Mouse (Mus musculus): Measurements from ENCODE around the gene Polr2b. TPM values are rescaled to one million over a fixed set of nuclear protein-coding genes. Genes with fewer than 3 reads are reported as not detected.

The Polr2b gene
- polyA plus RNA-seq, 1 experiment from 2014 or later, result 67.9 TPM

DNA sequence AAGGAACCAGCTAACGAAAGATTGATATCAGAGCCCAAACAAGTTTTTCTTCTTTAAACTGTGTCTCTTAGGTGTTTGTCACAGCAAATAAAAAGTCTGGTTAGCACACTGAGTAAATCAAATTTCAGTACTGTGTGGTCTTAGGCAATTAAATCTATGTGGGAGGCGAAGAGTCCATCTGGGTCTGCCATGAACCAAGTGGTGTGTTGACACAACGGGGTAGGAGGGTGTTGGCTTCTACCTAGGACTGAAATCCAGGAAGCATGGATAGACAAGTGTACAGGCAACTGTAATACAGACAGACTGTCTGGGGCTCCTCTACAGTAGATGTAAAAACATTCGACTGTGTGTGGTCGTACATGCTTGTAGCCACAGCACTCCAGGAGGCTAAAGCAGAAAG is 59.4 kb downstream of the Polr2b start:
- Histone ChIP-seq H3K4me1 (peaks cover 41% of the 10 kb centered on the region), H3K27me3 (no peaks in the 10 kb centered on the region), H3K9ac (no peak overlapping the region), H3K36me3 (no peaks in the 10 kb centered on the region), H3K27ac (no peak overlapping the region), H3K4me2 (replicated peaks) (no peak overlapping the region), H3K4me3 (no peak overlapping the region), H3K9me3 (no peaks in the 10 kb centered on the region)
- peak; percentile 49; the same call in 1 of the 2 replicates for ATAC-seq (ENCODE audit: low FRiP score, low read depth)
- WGBS, result 53% methylated on average over 5 of the region's 5 CpGs

DNA sequence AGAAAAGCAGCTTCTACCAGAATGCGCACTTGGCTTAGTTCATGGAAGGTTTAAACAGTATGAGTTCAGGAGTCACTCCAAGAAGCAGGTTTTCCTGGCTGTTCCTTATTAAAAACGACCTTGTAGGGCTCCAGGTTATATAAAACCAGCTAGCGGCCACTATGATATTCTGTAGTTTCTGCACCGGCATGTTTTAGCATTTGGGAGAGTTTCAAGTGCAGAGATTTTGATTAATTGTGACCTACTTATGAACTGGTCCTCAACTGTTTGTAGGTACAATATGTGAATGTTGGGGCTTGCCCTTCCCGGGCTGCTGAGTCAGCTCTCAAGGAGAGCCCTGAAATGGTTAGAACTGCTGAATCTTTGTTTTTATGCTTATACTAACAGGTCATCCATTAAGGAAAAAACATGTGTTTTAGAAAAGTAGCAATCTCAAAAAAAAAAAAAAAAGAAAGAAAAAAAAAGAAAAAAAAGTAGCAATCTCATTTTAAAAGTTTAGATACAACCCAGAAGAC is 60.5 kb downstream of the Polr2b start:
- Histone ChIP-seq H3K4me2 (replicated peaks) (no peak overlapping the region), H3K27ac (peak overlapping the region; percentile 0; the same call in 1 of the 2 replicates), H3K9me3 (no peaks in the 10 kb centered on the region), H3K4me1 (peaks cover 37% of the 10 kb centered on the region), H3K9ac (no peak overlapping the region), H3K36me3 (no peaks in the 10 kb centered on the region), H3K27me3 (no peaks in the 10 kb centered on the region), H3K4me3 (no peak overlapping the region)
- ATAC-seq (ENCODE audit: low FRiP score, low read depth), result no peak
- WGBS, result 60% methylated on average over 5 of the region's 5 CpGs

DNA sequence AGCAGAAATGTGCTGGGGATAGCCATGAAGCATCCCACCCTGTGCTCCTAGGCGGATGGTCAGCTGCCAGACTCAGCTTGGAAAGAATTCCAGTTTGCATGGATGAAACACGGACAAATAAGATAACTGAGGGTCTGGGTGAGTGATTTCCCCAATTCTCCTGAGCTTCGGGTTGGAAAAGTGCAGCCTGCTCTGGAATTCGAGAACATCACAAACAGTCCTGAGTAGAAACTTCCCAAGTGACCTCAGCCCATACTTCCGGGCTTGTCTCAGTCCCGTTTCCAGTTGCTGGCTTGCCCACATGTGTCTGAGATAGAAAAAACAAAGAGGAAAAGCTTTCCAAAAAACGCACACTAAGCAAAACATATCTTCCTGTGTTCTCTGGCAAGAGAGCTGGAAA is 62.3 kb downstream of the Polr2b start:
- Histone ChIP-seq H3K9me3 (no peaks in the 10 kb centered on the region), H3K9ac (no peak overlapping the region), H3K4me1 (peaks cover 28% of the 10 kb centered on the region), H3K4me3 (no peak overlapping the region), H3K27me3 (no peaks in the 10 kb centered on the region), H3K27ac (no peak overlapping the region), H3K4me2 (replicated peaks) (no peak overlapping the region), H3K36me3 (no peaks in the 10 kb centered on the region)
- 81% methylated on average over 7 of the region's 7 CpGs for WGBS
- no peak for ATAC-seq (ENCODE audit: low FRiP score, low read depth)

DNA sequence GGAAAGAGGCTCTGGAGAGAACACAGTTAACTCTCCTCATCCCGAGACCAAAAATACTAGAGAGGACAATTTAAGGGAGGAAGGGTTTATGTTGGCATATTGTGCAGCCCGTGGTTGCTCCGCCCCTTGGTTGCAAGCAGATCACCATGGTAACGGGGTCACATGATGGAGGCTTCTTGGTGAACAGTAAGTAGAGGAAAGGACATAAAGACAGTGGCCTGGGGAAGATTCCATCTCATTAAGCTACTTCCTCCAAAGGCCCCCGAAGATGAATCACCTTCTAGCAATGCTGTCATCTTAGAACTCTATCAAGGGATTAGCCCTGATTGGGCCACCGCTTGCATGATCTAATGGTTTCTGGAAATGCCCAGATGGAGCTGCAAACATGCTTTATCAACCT is 62.8 kb downstream of the Polr2b start:
- Histone ChIP-seq H3K27ac (no peak overlapping the region), H3K27me3 (no peaks in the 10 kb centered on the region), H3K4me3 (no peak overlapping the region), H3K4me2 (replicated peaks) (no peak overlapping the region), H3K9ac (no peak overlapping the region), H3K9me3 (no peaks in the 10 kb centered on the region), H3K36me3 (no peaks in the 10 kb centered on the region), H3K4me1 (peaks cover 23% of the 10 kb centered on the region)
- 75% methylated on average over 6 of the region's 6 CpGs for WGBS
- ATAC-seq (ENCODE audit: low FRiP score, low read depth), result no peak

DNA sequence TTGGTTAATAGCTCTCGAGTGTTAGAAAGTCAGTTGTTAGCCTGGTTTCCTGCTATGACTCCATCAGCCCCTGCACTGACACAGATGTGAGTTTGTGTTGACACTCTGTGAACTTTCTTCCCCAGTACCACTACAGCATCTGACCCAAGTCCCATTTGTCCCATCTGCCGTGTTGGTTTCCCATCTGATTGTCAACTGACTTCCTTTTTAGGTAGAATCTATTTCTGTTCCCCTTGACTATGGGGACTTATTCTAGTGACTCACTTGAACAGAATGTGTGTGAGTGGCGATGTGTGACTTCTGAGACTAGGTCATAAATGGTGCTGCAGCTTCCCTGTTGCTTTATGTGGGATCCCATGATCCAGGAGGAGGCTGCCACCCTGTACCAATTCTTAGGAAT is 65.0 kb downstream of the Polr2b start:
- no peak overlapping the region; the same call in 1 of the 2 replicates for H3K27ac ChIP-seq
- WGBS, result 66% methylated on average over 3 of the region's 3 CpGs

DNA sequence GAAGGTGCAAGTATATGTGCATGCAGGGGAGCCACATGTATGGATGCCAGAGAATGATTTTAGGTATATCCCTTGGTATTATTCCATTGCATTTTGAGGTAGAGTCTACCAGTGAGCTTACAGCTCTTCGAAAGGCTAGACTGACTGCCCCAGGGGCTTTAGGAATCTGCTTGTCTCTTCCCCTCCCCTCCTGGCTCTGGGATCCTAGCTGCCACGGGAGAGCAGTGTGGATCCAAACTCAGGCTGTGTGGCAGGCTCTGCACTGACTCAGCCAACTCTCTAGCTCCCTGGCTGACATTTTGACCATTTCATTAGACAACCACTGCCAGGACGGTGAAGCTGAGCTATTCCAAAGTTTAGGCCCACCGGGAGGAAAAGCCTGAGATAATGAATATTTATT is 65.6 kb downstream of the Polr2b start:
- WGBS, result 54% methylated on average over 4 of the region's 4 CpGs
- Histone ChIP-seq H3K9ac (no peak overlapping the region), H3K36me3 (no peaks in the 10 kb centered on the region), H3K27me3 (no peaks in the 10 kb centered on the region), H3K27ac (no peak overlapping the region), H3K4me3 (no peak overlapping the region), H3K4me1 (peaks cover 7% of the 10 kb centered on the region), H3K4me2 (replicated peaks) (no peak overlapping the region), H3K9me3 (no peaks in the 10 kb centered on the region)
- no peak for ATAC-seq (ENCODE audit: low FRiP score, low read depth)

More for the DNA sequence above, 65.0 kb downstream of the Polr2b start:
- H3K36me3 ChIP-seq, result no peaks in the 10 kb centered on the region
- ATAC-seq (ENCODE audit: low FRiP score, low read depth), result no peak
- no peaks in the 10 kb centered on the region for H3K9me3 ChIP-seq
- no peak overlapping the region for H3K4me3 ChIP-seq
- H3K4me1 ChIP-seq, result peaks cover 12% of the 10 kb centered on the region
- no peak overlapping the region for H3K4me2 ChIP-seq (replicated peaks)
- no peak overlapping the region for H3K9ac ChIP-seq
- no peaks in the 10 kb centered on the region for H3K27me3 ChIP-seq

DNA sequence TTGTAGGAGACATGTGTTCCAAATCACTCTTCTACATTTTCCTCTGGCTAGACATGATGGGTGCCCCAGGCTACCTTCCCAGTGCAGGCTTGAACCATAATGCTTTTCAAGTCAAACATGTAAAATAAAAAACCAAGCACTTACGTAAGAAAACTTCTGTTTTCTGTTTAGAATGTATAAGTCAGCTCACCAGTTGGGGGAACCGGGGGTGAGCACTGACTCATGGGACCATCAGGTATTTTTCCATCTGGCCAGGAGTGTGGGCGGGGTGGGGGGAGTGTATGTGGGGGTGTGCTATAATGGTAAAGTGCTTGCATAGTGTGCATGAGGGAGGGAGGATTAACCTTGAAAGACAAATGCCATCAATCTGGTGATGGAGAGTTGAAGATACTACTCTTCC is 68.1 kb downstream of the Polr2b start:
- H3K9me3 ChIP-seq, result no peaks in the 10 kb centered on the region
- no peak overlapping the region for H3K4me3 ChIP-seq
- no peak overlapping the region for H3K4me2 ChIP-seq (replicated peaks)
- H3K27ac ChIP-seq, result no peak overlapping the region
- ATAC-seq (ENCODE audit: low FRiP score, low read depth), result no peak
- H3K27me3 ChIP-seq, result peaks cover 3% of the 10 kb centered on the region; the same call in 1 of the 2 replicates
- no peaks in the 10 kb centered on the region for H3K36me3 ChIP-seq
- 72% methylated on average over 3 of the region's 3 CpGs for WGBS
- H3K4me1 ChIP-seq, result peaks cover 7% of the 10 kb centered on the region
- H3K9ac ChIP-seq, result no peak overlapping the region

DNA sequence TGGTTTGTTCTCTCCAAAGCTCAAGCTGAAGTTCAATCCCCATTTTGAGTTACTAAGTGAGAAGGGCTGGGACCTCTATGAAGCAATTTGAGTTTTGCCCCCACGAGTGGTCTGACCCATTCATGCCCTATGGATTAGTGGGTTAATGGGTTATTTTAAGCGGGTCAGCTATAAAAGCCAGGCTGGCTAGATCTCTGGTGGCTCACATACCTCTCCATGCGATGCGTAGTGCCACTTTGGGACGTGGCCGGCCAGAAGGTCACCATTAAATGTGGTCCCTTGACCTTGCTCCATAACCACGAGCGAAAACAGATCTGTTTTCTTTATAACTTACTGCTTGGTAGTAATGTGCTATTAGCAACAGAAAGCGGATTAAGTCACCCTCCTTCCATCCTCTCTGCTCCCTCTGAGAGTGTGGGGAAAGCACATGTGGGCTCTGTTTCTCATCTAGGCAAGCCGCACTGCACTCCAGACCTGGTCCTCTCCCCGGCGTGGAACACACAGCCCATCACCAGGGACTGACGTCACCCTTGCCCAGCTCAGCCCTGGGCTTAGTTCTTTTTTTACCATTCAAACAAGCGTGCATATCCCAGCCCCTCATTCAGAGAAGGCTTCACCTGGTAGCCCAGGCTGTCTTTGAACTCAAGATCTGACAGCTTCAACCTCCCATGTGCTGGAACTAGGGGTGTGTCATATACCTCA is 69.6 kb downstream of the Polr2b start:
- H3K9me3 ChIP-seq, result no peaks in the 10 kb centered on the region
- H3K4me2 ChIP-seq (replicated peaks), result no peak overlapping the region
- H3K36me3 ChIP-seq, result no peaks in the 10 kb centered on the region
- H3K27me3 ChIP-seq, result peaks cover 5% of the 10 kb centered on the region; the same call in 1 of the 2 replicates
- peaks cover 7% of the 10 kb centered on the region for H3K4me1 ChIP-seq
- H3K4me3 ChIP-seq, result no peak overlapping the region
- 31% methylated on average over 14 of the region's 14 CpGs for WGBS
- H3K9ac ChIP-seq, result no peak overlapping the region
- ATAC-seq (ENCODE audit: low FRiP score, low read depth), result peak; percentile 71; the same call in 1 of the 2 replicates
- no peak overlapping the region for H3K27ac ChIP-seq

DNA sequence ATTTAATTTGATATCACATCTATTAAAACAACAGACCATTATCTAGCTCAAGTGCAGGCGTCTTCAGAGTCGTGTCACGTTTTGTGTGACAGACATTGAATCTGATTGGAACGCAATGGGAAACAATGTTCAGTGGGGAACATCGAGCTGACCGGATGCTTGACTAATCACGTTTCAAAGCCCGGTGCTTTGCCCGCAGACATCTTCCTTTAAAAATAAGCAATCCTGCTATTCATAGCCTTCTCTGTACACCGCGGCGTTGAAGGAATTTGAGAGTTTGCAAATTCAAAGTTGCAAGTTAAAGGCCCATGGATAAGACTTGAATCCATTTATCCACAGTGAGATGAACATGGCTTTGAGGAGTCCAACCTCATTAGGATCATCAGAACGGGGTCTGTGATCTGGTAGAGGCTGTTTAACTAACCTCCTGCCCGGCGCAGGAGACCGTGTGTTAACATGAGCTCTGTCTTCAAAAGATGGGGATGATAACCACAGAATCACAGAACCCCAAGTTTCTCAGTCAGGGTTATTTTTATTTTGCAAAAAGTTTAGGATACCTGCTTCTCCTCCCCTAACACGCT is 70.5 kb downstream of the Polr2b start:
- no peak for ATAC-seq (ENCODE audit: low FRiP score, low read depth)
- H3K4me1 ChIP-seq, result peaks cover 7% of the 10 kb centered on the region
- no peaks in the 10 kb centered on the region for H3K36me3 ChIP-seq
- no peak overlapping the region for H3K27ac ChIP-seq
- H3K4me2 ChIP-seq (replicated peaks), result no peak overlapping the region
- H3K9ac ChIP-seq, result no peak overlapping the region
- peaks cover 5% of the 10 kb centered on the region; the same call in 1 of the 2 replicates for H3K27me3 ChIP-seq
- 78% methylated on average over 17 of the region's 17 CpGs for WGBS
- H3K4me3 ChIP-seq, result no peak overlapping the region
- H3K9me3 ChIP-seq, result no peaks in the 10 kb centered on the region

DNA sequence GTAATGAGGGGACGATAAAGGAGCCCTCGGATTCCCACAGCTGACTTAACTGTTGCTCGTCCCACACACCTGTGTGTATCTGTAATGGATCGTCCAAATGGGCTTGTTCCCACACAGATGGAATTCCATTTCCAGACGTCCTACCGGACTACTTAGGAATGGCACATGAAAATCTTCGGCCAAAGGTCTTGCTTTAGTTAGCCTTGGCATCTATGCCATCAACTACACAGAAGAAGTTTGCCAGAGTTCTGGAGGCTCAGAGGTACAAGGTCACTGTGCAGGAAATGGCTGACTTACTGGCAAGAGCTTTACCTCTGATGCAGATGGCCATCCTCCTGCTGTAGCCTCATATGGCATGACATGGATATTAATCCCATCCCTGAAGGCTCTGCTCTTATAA is 71.3 kb downstream of the Polr2b start:
- no peak overlapping the region for H3K4me2 ChIP-seq (replicated peaks)
- WGBS, result 67% methylated on average over 7 of the region's 7 CpGs

DNA sequence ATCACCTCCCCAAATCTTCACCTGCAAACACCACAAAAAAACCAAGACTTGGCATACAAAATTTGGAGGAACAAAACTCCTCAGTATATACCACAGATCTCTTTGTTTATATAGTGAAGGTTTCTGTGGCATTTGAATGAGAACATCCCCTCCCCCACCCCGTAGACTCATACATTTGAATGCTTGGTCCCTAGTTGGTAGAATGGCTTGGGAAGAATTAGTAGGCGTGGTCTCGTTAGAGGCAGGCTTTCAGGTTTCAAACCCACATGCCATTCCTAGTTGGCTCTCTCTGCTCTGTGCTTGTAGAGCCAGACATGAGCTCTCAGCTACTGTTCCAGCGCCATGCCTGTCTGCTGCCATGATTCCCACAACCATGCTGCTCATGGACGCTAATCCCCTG is 71.7 kb downstream of the Polr2b start:
- no peaks in the 10 kb centered on the region for H3K9me3 ChIP-seq
- H3K4me3 ChIP-seq, result no peak overlapping the region
- peaks cover 7% of the 10 kb centered on the region for H3K4me1 ChIP-seq
- ATAC-seq (ENCODE audit: low FRiP score, low read depth), result no peak
- no peaks in the 10 kb centered on the region for H3K36me3 ChIP-seq
- no peak overlapping the region for H3K9ac ChIP-seq
- H3K27me3 ChIP-seq, result peaks cover 5% of the 10 kb centered on the region; the same call in 1 of the 2 replicates
- H3K27ac ChIP-seq, result no peak overlapping the region
- no peak overlapping the region for H3K4me2 ChIP-seq (replicated peaks)
- WGBS, result 87% methylated on average over 5 of the region's 5 CpGs

More for the DNA sequence above, 71.3 kb downstream of the Polr2b start:
- Histone ChIP-seq H3K4me1 (peaks cover 7% of the 10 kb centered on the region), H3K4me3 (no peak overlapping the region), H3K9me3 (no peaks in the 10 kb centered on the region), H3K36me3 (no peaks in the 10 kb centered on the region), H3K27ac (no peak overlapping the region), H3K9ac (no peak overlapping the region), H3K27me3 (peaks cover 5% of the 10 kb centered on the region; the same call in 1 of the 2 replicates)
- no peak for ATAC-seq (ENCODE audit: low FRiP score, low read depth)

DNA sequence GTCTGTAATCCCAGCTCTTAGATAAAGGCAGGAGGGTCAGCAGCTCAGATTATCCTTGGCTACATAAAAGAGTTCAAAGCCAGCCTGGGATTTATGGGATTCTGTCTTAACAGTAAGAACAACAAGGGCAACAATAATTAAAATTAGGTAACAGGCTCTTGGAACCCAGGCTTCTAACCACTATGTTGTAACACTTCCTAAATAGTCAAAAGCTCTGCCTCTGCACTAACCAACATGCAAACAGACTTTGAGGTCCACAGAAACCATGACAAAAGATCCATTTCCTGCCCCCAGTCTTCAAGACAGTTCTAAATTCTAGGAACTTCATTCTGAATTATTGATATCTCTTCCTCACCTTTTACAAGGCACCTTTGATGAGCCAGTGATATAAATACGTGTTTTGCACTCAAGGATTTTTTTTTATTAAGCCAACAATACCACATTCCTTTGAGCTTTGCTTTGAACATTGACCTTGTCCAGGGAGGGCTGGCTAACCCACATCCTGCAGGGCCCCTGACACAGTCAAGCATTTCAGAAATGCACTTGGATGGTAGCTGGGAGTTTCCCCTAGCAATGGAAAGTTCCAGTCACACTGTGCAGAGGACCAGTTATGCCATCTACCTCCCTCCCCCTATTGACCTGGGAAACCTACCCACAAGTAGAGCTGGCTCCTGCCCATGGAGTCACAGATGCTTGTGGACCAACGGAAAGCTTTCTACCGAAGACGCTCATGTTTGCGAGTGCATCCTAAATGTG is 74.0 kb downstream of the Polr2b start:
- Histone ChIP-seq H3K9me3 (no peaks in the 10 kb centered on the region), H3K4me1 (peaks cover 13% of the 10 kb centered on the region), H3K27me3 (peaks cover 5% of the 10 kb centered on the region; the same call in 1 of the 2 replicates), H3K4me3 (no peak overlapping the region), H3K9ac (no peak overlapping the region), H3K36me3 (no peaks in the 10 kb centered on the region), H3K27ac (no peak overlapping the region), H3K4me2 (replicated peaks) (no peak overlapping the region)
- WGBS, result 88% methylated on average over 5 of the region's 5 CpGs
- ATAC-seq (ENCODE audit: low FRiP score, low read depth), result no peak

Measured in limb, embryonic 13.5 days (tissue).